Mouse (Mus musculus) ovary, adult 18-20 months (tissue): Measurements from ENCODE around the gene Ptov1.

Experiments
- DNase-seq: peaks from one replicate; pipeline ENCODE4 v3.0.0; 2022; ENCODE audit warnings: low spot score, mixed read lengths

The Ptov1 gene

GRCm38 (mm10) chr7:44814952-44815553, 54.5 kb downstream of the Ptov1 start:
- DNase-seq = no peak

- no peak for DNase-seq
Observed at GRCm38 (mm10) chr7:44814423-44814822, 55.2 kb downstream of the Ptov1 start.

- peak; percentile 0 for DNase-seq
Observed at GRCm38 (mm10) chr7:44813985-44814384, 55.6 kb downstream of the Ptov1 start.
